Mouse (Mus musculus) small intestine, adult 2 months (tissue): ENCODE results near the gene Atg14.

Experiments
- CTCF ChIP-seq: fragments of 200-500 bp; IDR thresholded peaks from 2 replicates; pipeline ENCODE4 v1.5.1; 2012; ENCODE audit warnings: low read depth, mild to moderate bottlenecking, control low read depth, inconsistent platforms, low read length, moderate library complexity, mixed read lengths; ENCODE audit not compliant: insufficient replicate concordance, insufficient read length; ENCODE audit errors: extremely low read depth
- POLR2A ChIP-seq: fragments of 200-500 bp; IDR thresholded peaks from 2 replicates; pipeline ENCODE4 v1.6.1; 2012; ENCODE audit warnings: low read depth, mild to moderate bottlenecking, control low read depth, inconsistent platforms, low read length, moderate library complexity

- TF ChIP-seq CTCF = no peak
- no peak for TF ChIP-seq POLR2A
Observed at GRCm38 (mm10) chr14:47554236-47554635, 16.2 kb downstream of the Atg14 start.
